Mouse (Mus musculus) spleen, adult 2 months (tissue): ENCODE results near the gene Map4k1.

Source experiments
- CTCF ChIP-seq: fragments of 200-500 bp; IDR thresholded peaks from 2 replicates; pipeline ENCODE4 v1.5.1; 2011; ENCODE audit warnings: mild to moderate bottlenecking, inconsistent platforms; ENCODE audit not compliant: insufficient read depth, insufficient read length, insufficient replicate concordance; ENCODE audit errors: extremely low read depth
- POLR2A ChIP-seq: fragments of 200-500 bp; IDR thresholded peaks from 2 replicates; pipeline ENCODE4 v1.6.1; 2011; ENCODE audit warnings: low read depth, low read length, inconsistent platforms

- TF ChIP-seq POLR2A (no peak), CTCF (no peak)
Measured at GRCm38 (mm10) chr7:28960354-28961046, 21.4 kb upstream of the Map4k1 start.
